Mouse (Mus musculus): ENCODE measurements around the gene Ntm.

The Ntm gene

GRCm38 (mm10) chr9:29962978-29963377, at the start of gene Ntm:
Gene Ntm, minus strand, starts transcription at chr9:29963141.
- CTCF ChIA-PET = interaction anchor here in 2 of 4 experiments (0.6 to 0.7 kb wide), 2 partner anchors 13 to 97 kb away, joined by 3 to 4 read pairs; no protein-coding TSS in a partner anchor
- POLR2A ChIA-PET = interaction anchor here in 1 of 4 experiments (0.6 kb wide), 1 partner anchor 23 kb away, joined by 3 read pairs; no protein-coding TSS in a partner anchor

DNA sequence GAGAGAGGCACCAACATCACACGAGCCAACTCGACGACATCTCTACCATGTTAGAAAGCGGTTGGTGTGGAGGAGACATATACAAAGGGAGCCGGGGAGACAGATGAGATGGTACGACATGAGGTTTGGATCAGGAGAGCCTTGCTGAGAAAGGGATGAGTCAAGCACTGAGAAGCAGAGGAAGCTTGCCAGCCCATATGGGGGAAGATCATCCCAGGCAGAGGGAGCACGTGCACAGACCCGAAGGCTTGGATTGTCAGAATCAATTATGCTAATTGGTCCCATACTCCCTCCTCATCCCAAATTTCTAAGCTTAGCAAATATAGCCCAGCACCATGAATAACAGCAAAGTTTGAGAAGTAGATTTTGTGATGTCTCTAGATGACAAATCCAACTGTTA, 42.8 kb upstream of the Ntm start:
- CTCF ChIA-PET = interaction anchor here in 2 of 4 experiments (0.7 to 3.1 kb wide), 2 partner anchors 132 to 1193 kb away, joined by 3 to 15 read pairs; no protein-coding TSS in a partner anchor
- POLR2A ChIA-PET = interaction anchor here in 1 of 4 experiments (0.7 kb wide), 1 partner anchor 22 kb away, joined by 3 read pairs; no protein-coding TSS in a partner anchor

DNA sequence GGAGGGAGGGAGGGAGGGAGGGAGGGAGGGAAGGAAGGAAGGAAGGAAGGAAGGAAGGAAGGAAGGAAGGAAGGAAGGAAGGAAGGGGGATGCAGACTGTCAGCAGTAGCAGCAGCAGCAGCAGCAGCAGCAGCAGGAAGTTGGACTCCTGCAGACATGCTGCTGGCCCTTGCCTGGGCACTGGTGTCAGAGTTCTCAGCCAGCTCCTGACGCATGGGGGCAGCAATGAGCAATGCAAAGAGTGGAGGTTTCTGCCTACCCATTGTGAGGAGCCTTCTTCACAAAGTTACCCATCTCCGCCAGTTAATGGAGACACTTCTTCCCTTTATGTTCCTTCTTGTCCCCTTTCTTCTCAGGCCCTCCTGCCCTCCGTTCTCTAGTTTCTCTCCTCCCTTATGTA, 40.7 kb upstream of the Ntm start:
- ChIA-PET CTCF (interaction anchor here (0.6 to 3.1 kb wide), 13 partner anchors 29 to 423 kb away, joined by 3 to 15 read pairs (median 3); partner anchors contain the start of gene Snx19 (in 1 of the 4)), POLR2A (interaction anchor here in 1 of 4 experiments (0.6 kb wide), 1 partner anchor 342 kb away, joined by 3 read pairs; no protein-coding TSS in a partner anchor)

GRCm38 (mm10) chr9:29981177-29981915, 18.4 kb upstream of the Ntm start:
- ChIA-PET CTCF (no interaction called here), POLR2A (no interaction called here)

- CTCF ChIA-PET = interaction anchor here in 3 of 4 experiments (0.6 to 1.0 kb wide), 4 partner anchors 13 to 338 kb away, joined by 3 to 9 read pairs (median 4); no protein-coding TSS in a partner anchor
- POLR2A ChIA-PET = no interaction called here
These were observed 730 bp downstream of the Ntm start for GRCm38 (mm10) chr9:29961954-29962867.

GRCm38 (mm10) chr9:29961512-29961911, 1.4 kb downstream of the Ntm start:
- ChIA-PET POLR2A (no interaction called here), CTCF (interaction anchor here in 1 of 4 experiments (1.0 kb wide), 1 partner anchor 338 kb away, joined by 3 read pairs; no protein-coding TSS in a partner anchor)

DNA sequence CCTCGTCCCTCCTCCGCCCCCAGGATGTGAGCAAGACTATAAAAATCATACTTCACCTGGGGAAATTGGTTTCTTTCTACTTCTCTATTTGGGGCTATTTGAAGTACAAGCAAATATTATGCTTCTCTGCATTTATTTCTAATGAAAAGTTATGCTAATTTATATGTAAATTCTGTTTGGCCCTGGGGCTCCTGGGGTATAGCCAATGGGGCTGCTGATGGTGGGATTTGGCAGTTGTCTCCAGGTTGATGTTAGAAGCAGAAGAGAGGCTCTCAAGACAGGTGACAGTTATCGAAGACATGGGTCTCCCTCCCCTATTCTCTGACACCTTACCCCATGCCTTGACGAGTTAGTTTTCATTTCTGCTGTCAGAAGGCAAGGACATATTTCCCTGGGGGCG, 2.2 kb downstream of the Ntm start:
- POLR2A ChIA-PET = no interaction called here

GRCm38 (mm10) chr9:29960236-29960635, 2.7 kb downstream of the Ntm start:
- CTCF ChIA-PET = no interaction called here
- POLR2A ChIA-PET = no interaction called here

More for the DNA sequence above, 2.2 kb downstream of the Ntm start:
- CTCF ChIA-PET = no interaction called here

DNA sequence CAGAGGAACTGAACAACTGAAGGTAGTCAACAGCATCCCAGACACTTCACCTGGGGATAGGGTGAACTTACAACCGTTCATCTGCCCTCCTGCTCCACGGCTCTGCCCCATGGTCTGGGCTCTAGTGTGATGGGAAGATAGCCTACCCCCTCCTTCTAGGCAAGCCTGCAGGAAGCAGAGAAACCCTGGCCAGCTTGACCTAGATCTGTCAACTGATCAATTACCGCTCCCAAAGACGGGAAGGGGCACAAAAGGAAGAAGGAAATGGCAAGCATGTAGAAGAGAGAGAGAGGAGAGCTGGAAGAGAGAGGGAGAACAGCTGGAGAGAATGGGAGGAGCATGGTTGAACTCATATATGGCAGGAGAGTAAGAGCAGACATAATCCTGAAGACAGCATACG, 6.0 kb downstream of the Ntm start:
- ChIA-PET CTCF (interaction anchor here in 2 of 4 experiments (0.6 to 1.0 kb wide), 2 partner anchors 27 to 1843 kb away, joined by 3 to 9 read pairs; no protein-coding TSS in a partner anchor), POLR2A (no interaction called here)

DNA sequence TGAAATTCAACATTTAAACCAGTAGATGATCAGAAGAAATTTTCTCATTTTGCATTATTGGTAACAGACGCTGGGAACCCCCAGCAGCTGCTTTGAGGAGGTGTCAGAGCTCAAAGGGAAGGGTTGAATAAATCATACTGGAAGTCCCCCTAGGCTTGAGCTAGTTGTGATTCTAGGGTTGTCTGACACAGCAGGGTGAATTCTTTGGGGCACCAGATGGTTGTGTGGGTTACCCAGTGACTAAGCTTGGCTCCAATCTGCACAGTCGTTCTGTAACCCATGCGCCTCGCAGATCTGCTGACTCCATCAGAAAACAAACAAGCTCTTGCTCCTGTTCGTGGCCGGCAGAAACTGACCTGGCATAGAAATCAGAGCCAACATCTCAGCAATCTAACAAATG, 8.9 kb downstream of the Ntm start:
- ChIA-PET CTCF (no interaction called here), POLR2A (no interaction called here)

GRCm38 (mm10) chr9:29949041-29949440, 13.9 kb downstream of the Ntm start:
- ChIA-PET CTCF (no interaction called here), POLR2A (no interaction called here)

DNA sequence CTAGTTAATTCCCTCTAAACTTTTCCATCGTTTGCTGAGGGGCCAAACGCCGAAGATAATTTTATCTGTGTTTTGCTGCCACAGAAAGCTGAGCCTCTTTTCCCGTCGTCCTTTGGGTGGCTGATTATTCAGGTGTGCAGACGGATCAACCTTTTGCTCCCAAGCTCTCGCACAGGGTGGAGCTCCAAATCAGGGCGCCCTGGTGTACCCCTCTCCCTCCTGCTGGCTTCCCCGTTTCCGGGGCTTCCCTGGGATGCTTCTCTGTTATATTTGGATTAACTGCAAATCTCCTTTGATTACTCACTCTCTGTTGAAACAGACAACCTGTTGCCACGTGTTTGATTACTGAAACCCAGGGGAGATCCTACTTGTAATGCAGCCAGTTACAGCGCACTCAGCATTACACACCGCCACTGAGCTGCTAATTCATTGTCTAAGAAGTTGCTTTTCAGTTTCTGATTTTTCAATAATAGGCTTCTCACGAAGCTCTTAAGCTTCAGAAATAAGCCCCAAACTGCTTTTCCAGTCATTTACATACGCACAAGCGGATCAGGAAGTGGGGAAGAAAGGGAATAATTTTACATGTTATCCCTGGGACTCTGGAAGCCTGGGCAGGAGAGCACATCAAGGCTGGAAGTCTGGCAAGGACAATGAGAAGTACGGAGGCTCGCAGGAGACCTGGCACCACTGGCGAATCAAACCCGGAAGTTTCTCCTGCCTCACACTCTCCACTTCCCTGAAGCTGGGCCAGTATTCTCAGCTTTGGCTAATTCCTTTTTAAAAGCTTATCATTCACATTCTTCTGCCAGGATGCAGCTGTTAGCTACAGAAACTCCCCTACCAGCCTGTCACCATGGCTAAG, 19.5 kb downstream of the Ntm start:
- ChIA-PET POLR2A (no interaction called here), CTCF (no interaction called here)

- POLR2A ChIA-PET = interaction anchor here in 1 of 4 experiments (0.7 kb wide), 1 partner anchor 916 kb away, joined by 3 read pairs; no protein-coding TSS in a partner anchor
- CTCF ChIA-PET = no interaction called here
These were observed 20.6 kb downstream of the Ntm start for GRCm38 (mm10) chr9:29942183-29942952.

- ChIA-PET POLR2A (interaction anchor here in 1 of 4 experiments (0.8 kb wide), 1 partner anchor 74 kb away, joined by 3 read pairs; no protein-coding TSS in a partner anchor), CTCF (no interaction called here)
These were observed 23.4 kb downstream of the Ntm start for GRCm38 (mm10) chr9:29939517-29940034.

DNA sequence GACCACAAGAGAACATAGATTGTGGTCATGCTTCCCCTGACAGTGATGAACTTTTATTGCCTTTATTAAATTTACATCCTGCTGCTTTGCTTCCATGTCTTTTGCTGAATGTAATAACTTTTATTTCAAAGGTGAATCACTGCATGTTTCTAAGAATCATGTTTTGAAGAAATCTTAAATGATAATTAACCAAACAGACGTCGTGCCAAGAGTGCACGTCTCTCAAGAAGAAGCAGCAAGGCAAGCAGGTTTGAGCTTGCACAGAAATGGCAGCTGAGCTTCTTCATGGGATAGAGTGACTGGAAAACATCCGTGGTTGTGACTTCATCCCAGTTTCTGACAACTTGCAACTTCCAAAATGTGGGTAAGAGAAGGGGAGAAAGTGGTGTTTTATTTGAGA, 34.1 kb downstream of the Ntm start:
- POLR2A ChIA-PET = no interaction called here
- CTCF ChIA-PET = no interaction called here

DNA sequence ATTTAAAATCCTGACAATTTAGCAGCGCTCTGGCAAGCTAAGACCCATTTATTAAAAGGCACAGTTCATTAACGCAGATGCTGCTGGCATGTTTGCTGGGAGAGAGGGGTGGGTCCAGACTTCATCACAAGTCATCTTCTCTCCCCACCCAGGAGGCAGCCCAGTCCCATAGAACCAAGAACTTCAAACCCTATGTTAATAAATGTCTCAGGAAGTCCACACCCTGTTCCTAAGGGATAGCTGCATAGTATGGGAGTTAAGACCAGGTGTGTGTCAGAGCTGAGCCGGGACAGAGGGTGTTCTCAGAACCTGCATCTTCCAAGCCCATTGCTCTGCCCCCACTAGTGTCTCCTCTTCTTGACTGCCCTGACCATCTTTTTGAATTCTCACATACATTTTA, 37.6 kb downstream of the Ntm start:
- POLR2A ChIA-PET = no interaction called here
- CTCF ChIA-PET = interaction anchor here in 1 of 4 experiments (0.7 kb wide), 1 partner anchor 220 kb away, joined by 3 read pairs; no protein-coding TSS in a partner anchor

- POLR2A ChIA-PET = no interaction called here
- CTCF ChIA-PET = no interaction called here
These were observed 64.4 kb downstream of the Ntm start for GRCm38 (mm10) chr9:29898406-29899054.

DNA sequence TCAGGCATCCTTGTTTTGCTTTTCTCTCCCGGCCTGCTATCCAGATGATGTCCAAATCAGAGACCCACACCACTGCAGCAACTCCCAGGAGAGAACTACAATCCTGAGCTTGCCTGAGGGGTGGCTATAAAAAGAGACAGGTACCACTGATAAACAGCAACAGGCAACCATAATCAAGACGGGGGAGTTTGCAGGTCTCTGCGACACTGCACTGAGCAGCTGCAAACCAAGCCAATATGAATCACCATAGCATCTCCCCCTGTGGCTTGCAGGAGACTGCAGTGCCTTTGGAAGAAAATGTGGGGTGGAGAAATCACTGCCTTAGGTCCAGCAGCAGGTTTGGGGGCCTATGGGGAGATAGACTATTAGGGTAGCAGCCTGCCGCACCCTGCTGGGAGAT, 65.5 kb downstream of the Ntm start:
- POLR2A ChIA-PET = no interaction called here
- CTCF ChIA-PET = no interaction called here
